Mouse (Mus musculus) spleen, embryonic (tissue): ENCODE data around the gene Irs2.

Source experiments
- CTCF ChIA-PET: fragments of 350-600 bp; sonication (Branson Sonifier 250); formaldehyde crosslinking; loops from one replicate; lab custom pipeline; 2022; lab: Charles Lee

The Irs2 gene

DNA sequence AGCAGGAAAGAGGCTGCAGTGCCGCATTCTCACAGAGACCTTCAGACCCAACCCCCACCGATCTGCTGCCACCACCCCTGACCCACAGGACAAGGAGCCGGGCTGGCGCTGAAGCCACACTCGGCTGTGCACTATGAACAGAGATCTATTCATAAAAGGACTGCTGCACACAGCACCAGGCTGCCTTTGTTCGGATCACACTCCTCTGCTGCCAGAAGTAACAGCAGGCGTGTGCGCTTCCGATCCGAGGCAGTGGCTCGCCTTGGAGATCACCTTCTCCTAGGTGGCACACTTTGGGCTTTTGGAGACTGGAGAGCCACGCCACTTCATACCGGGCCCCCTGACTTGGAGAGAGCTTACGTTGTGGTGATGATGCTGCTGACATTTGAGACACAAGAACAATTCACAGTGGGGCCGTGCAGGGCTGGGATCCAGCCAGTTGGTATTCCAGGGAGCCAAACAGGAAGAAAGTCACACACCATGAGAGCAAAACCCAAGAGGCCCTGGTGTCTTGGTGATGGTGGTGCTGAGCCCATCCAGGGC lies 47.9 kb downstream of the Irs2 start:
- CTCF ChIA-PET, result no interaction called here

DNA sequence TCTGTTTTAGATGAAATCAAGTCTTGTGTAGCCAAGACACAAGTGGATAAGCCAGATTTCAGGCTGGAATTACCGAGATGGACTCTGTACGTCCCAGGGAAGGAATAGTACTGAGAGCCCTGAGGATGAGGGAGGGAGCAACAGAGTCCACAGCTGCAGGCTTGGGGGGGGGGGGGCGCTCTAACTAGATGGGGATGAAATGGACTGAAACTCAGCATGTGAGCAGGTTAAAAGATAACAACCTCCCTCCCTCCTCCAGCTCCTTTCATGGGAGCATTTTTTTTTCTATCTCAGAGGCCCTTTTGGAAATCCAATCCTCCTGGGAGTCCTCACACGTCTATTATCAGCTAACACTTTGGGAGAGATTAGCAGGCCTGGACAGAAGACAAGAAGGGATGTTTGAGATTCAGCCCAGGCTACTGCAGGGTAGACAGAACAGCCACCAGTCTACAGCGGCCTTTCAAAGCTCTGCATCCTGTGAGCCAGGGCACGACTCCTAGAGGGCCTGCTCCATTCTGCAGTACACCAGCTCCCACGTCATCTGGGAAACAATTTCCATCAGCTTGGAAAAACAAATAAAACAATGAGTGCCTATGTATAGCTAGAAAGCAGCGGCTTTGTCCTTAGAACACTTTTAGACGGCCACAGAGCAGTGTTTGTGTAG lies 50.8 kb downstream of the Irs2 start:
- CTCF ChIA-PET, result no interaction called here

DNA sequence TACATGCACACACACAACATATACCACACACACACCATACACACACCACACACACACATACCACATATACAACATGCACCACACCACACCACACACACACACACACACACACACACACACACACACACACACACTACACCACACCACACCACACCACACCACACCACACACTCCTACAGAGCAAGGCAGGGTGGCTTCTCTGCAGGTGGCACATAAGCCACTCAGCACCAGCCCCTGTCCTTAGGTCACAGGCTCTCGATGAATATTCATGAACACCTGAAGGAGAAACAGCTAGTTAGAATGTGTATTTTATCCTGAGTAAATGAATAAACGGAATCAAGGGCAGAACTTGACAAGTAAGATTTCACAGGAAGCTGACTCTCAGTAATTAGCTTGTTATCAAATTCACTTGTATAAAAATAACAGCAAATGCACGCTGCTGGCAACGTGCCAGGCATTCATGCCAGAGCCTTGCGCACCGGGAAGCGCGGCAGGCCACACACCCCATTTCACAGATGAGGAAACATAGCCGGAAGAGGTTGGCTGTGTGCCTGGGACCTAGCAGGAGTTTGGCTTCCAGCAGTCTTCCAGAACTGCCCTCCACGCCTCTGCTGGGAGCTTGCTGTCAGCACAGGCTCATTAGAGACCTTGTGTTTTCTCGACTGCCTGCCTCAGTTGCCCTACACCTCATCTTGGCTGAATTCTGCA lies 54.8 kb downstream of the Irs2 start:
- CTCF ChIA-PET, result no interaction called here

DNA sequence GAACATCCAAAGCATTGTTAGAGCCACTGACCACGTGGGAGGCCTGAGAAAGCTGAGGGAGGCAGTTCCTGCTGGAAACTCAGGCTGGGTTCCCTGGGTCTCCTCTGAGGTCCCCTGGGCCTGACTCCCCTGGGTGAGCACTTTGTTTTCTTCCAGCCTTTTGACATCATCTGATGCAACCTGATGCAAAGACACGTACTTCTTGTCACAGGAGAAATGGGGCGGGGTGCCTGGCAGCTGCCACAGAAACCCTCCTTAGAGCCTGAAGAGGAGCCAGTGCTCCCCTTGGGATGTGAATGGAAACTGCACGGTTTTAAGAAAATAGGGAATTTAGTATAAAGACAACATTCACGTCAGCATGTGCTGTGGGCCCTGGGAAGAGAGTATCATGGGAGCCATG lies 55.6 kb downstream of the Irs2 start:
- CTCF ChIA-PET, result no interaction called here

DNA sequence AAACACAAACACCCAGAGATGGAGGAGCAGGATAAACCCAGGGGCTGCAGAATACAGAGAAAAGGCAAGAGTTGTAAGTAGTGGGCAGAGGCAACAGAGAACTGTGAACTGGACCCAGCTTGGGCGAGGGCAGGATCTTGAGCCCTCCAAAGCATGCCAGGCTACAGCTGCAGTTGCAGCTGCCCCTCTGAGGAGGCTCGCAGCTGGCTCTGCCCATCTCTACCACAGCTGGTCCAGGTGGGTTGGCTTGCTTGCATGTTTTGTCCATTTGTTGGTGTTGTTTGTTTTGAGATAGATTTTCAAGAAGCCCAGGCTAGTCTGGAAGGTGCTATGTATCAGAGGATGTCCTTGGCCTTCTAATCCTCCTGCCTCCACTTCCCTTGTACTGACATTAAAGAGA lies 56.0 kb downstream of the Irs2 start:
- CTCF ChIA-PET, result no interaction called here

DNA sequence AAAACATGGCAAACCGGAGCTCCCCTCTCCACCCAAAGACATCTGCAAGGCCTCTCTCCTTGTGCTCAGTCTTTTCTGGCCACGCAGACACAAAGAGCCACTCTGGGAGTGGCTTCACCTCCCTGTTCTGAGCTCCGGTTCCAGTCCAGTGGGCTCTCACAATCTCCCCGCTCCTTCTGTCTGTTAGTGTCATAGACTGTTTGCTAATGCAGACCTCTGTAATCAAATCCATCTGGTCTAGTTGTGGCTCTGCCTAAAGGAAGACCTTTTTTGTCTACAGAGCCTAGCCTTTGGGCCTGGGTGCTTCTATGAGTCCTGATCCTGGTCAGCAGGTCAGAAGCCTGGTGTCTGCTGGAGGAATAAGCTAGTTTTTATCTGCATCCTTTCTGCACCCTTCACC lies 56.7 kb downstream of the Irs2 start:
- CTCF ChIA-PET, result no interaction called here

DNA sequence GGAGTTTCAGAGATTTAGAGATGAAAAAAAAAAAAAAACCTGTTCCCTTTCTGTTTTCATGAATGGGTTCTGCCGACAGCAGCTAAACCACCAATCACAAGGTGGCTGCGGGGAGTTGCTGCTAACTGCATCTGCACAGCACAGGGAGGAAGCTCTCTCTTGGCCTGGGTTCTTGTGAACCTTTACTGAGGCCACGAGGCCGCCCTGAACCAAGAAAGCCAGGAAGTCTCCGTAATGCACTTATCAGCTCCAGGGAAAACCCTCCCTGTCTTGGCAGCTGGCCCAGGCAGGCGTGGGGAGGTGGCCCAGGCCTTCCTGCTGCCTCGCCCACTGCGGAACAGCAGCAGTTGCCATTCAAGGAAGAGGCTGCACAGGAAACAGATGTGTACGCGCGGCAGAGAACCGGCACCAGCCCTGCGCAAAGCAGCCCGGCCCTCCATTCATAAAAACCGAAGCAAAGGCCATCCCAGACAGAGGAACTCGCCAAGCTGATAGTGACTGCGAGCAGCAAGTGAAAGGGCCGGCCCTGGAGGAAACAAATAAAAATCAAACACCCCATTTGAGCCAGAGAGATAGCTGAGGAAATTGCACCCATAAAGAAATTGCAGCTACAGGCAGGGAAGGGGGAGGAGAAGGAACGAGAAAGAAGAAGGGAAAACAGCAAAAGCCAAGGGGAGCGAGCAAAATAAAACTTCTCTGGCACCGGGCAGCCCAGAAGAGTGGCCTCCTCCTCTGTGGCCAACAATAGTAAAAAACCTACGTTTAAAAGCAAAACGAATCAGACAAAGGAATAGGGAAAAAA lies 62.1 kb downstream of the Irs2 start:
- CTCF ChIA-PET, result interaction anchor here (0.7 kb wide), 2 partner anchors 52 to 198 kb away, joined by 3 to 11 read pairs; no protein-coding TSS in a partner anchor

DNA sequence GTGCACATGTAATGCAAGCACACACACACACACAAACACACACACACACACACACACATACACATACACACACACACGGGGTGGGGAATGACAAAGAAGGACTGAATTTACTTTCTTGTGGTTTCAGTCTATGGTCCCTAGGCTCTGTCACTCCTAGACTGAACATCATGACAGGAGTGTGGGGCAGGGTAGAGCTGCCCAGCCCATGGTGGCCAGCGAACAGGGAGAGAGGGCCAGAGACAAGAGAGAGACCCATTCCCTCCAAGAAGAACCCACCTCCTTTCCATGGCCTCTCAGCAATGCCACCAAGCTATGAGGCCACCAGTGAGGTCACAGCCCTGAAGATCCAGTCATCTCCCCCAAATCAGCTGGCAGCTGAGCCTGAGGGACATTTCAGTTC lies 62.8 kb downstream of the Irs2 start:
- CTCF ChIA-PET, result interaction anchor here (0.7 kb wide), 2 partner anchors 53 to 197 kb away, joined by 3 to 11 read pairs; no protein-coding TSS in a partner anchor

DNA sequence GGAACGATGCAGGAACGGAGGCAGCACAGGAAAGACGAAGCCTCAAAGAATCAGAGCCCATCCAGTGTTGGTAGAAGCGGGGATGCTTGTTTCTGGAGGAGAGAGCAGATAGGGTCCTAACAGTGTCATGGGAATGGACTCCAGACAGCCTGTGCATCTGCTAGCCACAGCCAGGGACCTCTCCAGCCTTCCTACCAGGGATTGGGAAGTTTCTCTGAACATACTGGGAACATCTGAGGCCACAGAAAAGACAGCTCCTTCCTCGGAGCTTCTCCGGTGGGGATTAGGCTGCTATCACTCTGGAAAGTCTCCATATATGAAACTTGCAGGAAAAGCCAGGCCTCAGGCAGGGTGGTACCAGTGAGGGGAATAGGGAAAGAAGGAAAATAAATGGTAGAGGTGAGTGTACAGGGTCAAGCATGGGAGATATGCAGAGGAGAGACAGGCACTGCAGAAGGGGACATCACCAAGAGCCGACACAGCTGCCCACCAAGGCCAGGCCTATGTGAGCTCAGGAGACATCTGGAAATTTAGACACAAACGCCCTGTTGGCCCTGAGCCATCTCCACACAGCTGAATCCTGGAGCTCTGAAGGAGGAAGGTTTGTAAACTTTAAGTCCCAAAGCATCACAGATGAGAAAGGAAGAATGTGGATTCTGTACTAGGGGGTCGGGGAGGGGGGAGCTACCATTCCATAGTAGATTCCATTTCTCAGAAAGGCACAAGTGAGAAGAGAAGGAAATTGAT lies 64.8 kb downstream of the Irs2 start:
- CTCF ChIA-PET, result no interaction called here

DNA sequence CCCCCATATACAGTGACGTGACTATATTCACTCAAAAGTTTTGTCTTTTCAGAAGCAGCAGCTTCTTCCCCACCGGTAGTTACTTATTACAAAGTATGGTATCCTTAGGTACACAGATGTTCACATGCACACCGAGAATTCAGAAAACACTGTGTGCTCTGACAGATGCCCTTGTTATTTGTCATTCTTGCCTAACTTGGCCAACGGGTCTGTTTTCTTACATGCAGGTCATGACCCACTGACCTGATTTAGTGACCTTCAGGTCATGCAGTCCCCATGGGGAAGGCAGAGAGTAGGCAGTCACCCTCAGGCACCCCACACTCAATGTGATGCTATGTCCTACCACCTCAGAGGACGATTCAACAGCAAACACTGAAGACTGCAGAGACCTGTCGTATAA lies 68.4 kb downstream of the Irs2 start:
- CTCF ChIA-PET, result no interaction called here

DNA sequence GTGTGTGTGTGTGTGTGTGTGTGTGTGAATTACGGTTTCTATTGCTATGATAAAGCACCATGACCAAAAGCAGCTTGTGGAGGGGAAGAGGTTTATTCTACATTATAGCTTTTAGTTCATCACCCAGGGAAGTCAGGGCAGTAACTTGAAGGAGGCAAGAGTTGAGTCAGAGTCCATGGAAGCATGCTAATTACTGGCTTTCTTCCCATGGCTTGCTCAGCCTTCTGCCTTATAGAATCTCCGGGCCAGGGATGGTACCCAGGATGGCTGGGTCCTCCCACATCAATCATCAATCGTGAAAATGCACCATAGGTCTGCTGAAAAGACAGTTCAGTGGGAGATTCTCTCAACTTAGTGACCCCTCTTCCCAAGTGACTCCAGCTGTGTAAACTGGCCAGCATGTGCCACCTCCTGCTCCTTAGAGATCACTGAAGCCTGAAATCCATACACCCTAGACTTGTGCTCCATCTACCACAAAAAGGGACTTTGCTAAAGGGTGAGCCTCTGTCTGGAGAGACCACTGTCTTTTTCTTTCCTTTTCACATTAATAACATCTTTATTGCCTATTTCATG lies 69.0 kb downstream of the Irs2 start:
- CTCF ChIA-PET, result interaction anchor here (0.6 kb wide), 1 partner anchor 243 kb away, joined by 3 read pairs; no protein-coding TSS in a partner anchor

DNA sequence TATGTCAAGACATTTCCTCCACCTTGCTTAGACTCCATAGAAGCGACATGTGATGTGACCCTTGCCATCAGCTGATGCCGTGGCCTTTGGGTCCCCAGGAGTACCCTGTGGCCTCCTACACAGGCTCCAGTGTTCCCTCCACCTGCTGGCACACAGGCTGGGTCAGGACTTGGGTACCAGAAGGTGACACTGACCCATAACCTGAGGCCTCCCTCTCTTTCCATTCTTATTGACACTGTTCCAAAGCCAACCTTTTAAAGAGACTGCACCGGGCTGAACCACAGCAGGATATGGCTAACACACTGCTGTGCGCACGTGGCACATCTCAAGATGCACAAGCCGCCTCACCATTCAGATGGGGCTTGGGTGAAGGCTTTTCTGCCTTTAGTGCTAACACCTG lies 70.0 kb downstream of the Irs2 start:
- CTCF ChIA-PET, result interaction anchor here (0.6 kb wide), 2 partner anchors 63 to 244 kb away, joined by 3 read pairs; no protein-coding TSS in a partner anchor

DNA sequence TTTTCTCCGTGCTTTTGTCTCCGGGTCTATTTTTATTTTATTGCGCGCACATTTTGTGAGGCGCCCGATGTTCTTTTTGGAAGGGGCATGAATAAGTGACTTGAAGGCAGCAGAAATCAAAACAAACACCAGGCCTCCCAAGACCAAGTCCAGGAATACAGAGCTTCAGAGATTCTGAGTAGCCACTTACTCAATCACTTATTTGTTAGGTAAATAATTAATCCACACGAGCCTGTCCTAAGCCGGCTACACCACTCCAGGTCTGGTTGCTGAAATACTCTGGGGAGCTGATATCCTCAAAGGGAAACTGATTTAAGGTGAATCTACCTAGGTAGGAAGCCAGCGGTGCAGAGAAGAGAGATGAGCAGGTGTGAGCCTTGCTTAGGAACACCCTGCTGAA lies 71.6 kb downstream of the Irs2 start:
- CTCF ChIA-PET, result no interaction called here

DNA sequence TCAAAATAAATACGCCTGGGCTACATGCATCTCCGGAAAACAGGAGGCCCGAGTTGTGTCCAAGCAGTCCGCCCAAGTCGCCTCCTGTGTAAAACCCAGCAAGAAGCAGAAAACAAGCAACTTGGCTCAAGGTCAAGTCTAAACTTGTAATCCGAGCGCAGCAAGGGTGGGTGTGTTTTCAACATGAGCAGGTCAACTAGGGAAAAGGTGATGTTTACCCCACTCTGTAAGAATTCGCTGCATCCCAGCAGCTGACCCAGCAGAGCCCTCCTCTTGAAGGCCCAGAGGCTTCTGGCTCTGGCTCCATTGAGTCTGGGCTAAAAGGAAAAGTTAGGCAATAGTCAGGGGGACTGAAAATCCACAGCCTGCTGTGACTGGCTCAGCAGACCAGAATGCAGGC lies 73.0 kb downstream of the Irs2 start:
- CTCF ChIA-PET, result no interaction called here
